Mouse (Mus musculus) liver, embryonic 14.5 days (tissue): ENCODE measurements at regions not wholly inside any gene's neighbourhood (a gene's known extent, or its start where the extent isn't known, plus 50 kb on each side); places are given as distances from the start of the nearest gene placed in this dataset.

Experiments used
- ATAC-seq: fragments of 200-750 bp; cut with Nextera tagmentation; 2 replicates; pipeline ENCODE4 v1.8.0; 2017; ENCODE audit warnings: moderate number of reproducible peaks, mild to moderate bottlenecking, moderate library complexity; ENCODE audit not compliant: insufficient read depth
- DNase-seq, 3 experiments: peaks; one replicate each; pipeline ENCODE4 v3.0.0-alpha.2; 2012 to 2013; ENCODE audit warnings: low read depth in 3 of 3, low spot score in 3 of 3
- H3K27ac ChIP-seq: fragments of 300-500 bp; sonication (generic); 2 replicates; pipeline ENCODE4 v1.5.1; 2014; ENCODE audit warnings: moderate library complexity, mild to moderate bottlenecking, control low read depth, inconsistent platforms
- H3K27me3 ChIP-seq: fragments of 300-500 bp; sonication (generic); 2 replicates; pipeline ENCODE4 v1.6.1; 2014; ENCODE audit warnings: mild to moderate bottlenecking, low read length, moderate library complexity; ENCODE audit not compliant: control insufficient read depth, insufficient read depth
- H3K36me3 ChIP-seq: fragments of 300-500 bp; sonication (generic); replicated peaks from 2 replicates; pipeline ENCODE4 v1.6.1; 2014; ENCODE audit warnings: low read depth; ENCODE audit not compliant: control insufficient read depth, insufficient read depth
- H3K4me1 ChIP-seq, 2 experiments: fragments of 200-500 bp in 1 of 2; fragments of 300-500 bp in 1 of 2; sonication (generic) in 1 of 2; replicated peaks; 2 replicates each; pipeline ENCODE4 v1.6.1; 2012 to 2014; ENCODE audit warnings: antibody characterized with exemption in 1 of 2, inconsistent platforms in 1 of 2, low read length in 1 of 2; ENCODE audit not compliant: control insufficient read depth in 2 of 2, insufficient read depth in 2 of 2
- H3K4me2 ChIP-seq: fragments of 300-500 bp; sonication (generic); 2 replicates; pipeline ENCODE4 v1.6.1; 2014; ENCODE audit warnings: low read depth, mild to moderate bottlenecking, control low read depth, moderate library complexity
- H3K4me3 ChIP-seq, 2 experiments: fragments of 200-500 bp in 1 of 2; fragments of 300-500 bp in 1 of 2; sonication (generic) in 1 of 2; 2 replicates each; pipeline ENCODE4 v1.5.1; 2012 to 2014; ENCODE audit warnings: low read depth in 2 of 2, low read length in 2 of 2, mild to moderate bottlenecking in 2 of 2, control low read depth in 1 of 2, inconsistent platforms in 1 of 2, moderate library complexity in 1 of 2; ENCODE audit not compliant: insufficient read depth in 1 of 2
- H3K9ac ChIP-seq: fragments of 300-500 bp; sonication (generic); replicated peaks from 2 replicates; pipeline ENCODE4 v1.6.1; 2014; ENCODE audit warnings: mild to moderate bottlenecking, control low read depth, moderate library complexity
- H3K9me3 ChIP-seq: fragments of 300-500 bp; sonication (generic); 2 replicates; pipeline ENCODE4 v1.6.1; 2016; ENCODE audit warnings: low read length, mixed read lengths; ENCODE audit not compliant: control insufficient read depth
- CTCF ChIP-seq: IDR thresholded peaks from 2 replicates; pipeline ENCODE4 v1.5.1; 2016; ENCODE audit warnings: antibody characterized with exemption, low read depth, control low read depth
- EP300 ChIP-seq: IDR thresholded peaks from 2 replicates; pipeline ENCODE4 v1.6.1; 2016; ENCODE audit warnings: antibody characterized with exemption, low read depth
- WGBS: fragments of 180-500 bp; shearing (Covaris S2); extraction: QIAGEN DNeasy Blood & Tissue Kit; methylation state at CpG from one replicate; pipeline ENCODE4 v1.1.7; 2014; ENCODE audit not compliant: insufficient replicate concordance; 5-methylcytosine and 5-hydroxymethylcytosine counted together

- no peak for TF ChIP-seq CTCF
- TF ChIP-seq EP300: no peak
- Histone ChIP-seq H3K4me1 (no peaks in the 10 kb centered on the region), H3K9me3 (no peaks in the 10 kb centered on the region), H3K27me3 (no peaks in the 10 kb centered on the region), H3K4me3 (no peak overlapping the region), H3K36me3 (no peaks in the 10 kb centered on the region), H3K4me2 (no peak overlapping the region), H3K27ac (no peak overlapping the region), H3K9ac (no peak overlapping the region)
- ATAC-seq: no peak
- 30% methylated on average over 9 of the region's 9 CpGs for WGBS
- DNase-seq: no peak
Measured at GRCm38 (mm10) chr13:81945741-81946140, 162.9 kb downstream of the Cetn3 start.

GRCm38 (mm10) chr13:81965431-81965830 is 182.6 kb downstream of the Cetn3 start:
- ATAC-seq: no peak
- WGBS: 80% methylated on average over 2 of the region's 2 CpGs
- TF ChIP-seq CTCF: no peak
- no peak for TF ChIP-seq EP300

GRCm38 (mm10) chr13:81975878-81976277 is 193.0 kb downstream of the Cetn3 start:
- no peak overlapping the region for H3K4me2 ChIP-seq
- H3K4me3 ChIP-seq: no peak overlapping the region
- DNase-seq (no peak), ATAC-seq (no peak)
- no peak overlapping the region for H3K9ac ChIP-seq
- H3K27me3 ChIP-seq: no peaks in the 10 kb centered on the region
- no peaks in the 10 kb centered on the region for H3K36me3 ChIP-seq
- no peaks in the 10 kb centered on the region for H3K9me3 ChIP-seq
- WGBS: 56% methylated on average over 2 of the region's 2 CpGs
- no peak overlapping the region for H3K27ac ChIP-seq
- H3K4me1 ChIP-seq: no peaks in the 10 kb centered on the region
- TF ChIP-seq CTCF (no peak), EP300 (no peak)

More at GRCm38 (mm10) chr13:81965431-81965830, 182.6 kb downstream of the Cetn3 start:
- no peaks in the 10 kb centered on the region for H3K9me3 ChIP-seq
- no peaks in the 10 kb centered on the region for H3K36me3 ChIP-seq
- H3K4me2 ChIP-seq: no peak overlapping the region
- DNase-seq: no peak
- no peaks in the 10 kb centered on the region for H3K27me3 ChIP-seq
- H3K4me1 ChIP-seq: no peaks in the 10 kb centered on the region
- H3K27ac ChIP-seq: no peak overlapping the region
- H3K4me3 ChIP-seq: no peak overlapping the region
- H3K9ac ChIP-seq: no peak overlapping the region

GRCm38 (mm10) chr13:81978003-81978402 is 195.1 kb downstream of the Cetn3 start:
- Histone ChIP-seq H3K27ac (no peak overlapping the region), H3K36me3 (no peaks in the 10 kb centered on the region), H3K4me1 (no peaks in the 10 kb centered on the region), H3K9me3 (no peaks in the 10 kb centered on the region), H3K9ac (no peak overlapping the region), H3K4me3 (no peak overlapping the region), H3K27me3 (no peaks in the 10 kb centered on the region), H3K4me2 (no peak overlapping the region)
- DNase-seq: no peak
- ATAC-seq: no peak
- 61% methylated on average over 6 of the region's 6 CpGs for WGBS
- no peak for TF ChIP-seq CTCF
- no peak for TF ChIP-seq EP300

GRCm38 (mm10) chr13:81979289-81979688 is 196.4 kb downstream of the Cetn3 start:
- no peaks in the 10 kb centered on the region for H3K36me3 ChIP-seq
- no peak overlapping the region for H3K27ac ChIP-seq
- H3K4me1 ChIP-seq: no peaks in the 10 kb centered on the region
- no peak overlapping the region for H3K4me3 ChIP-seq
- H3K4me2 ChIP-seq: no peak overlapping the region
- no peak overlapping the region for H3K9ac ChIP-seq
- no peak for ATAC-seq
- no peak for DNase-seq
- no peaks in the 10 kb centered on the region for H3K27me3 ChIP-seq
- no peaks in the 10 kb centered on the region for H3K9me3 ChIP-seq
- no peak for TF ChIP-seq CTCF
- TF ChIP-seq EP300: no peak

GRCm38 (mm10) chr13:81980094-81980493 is 197.2 kb downstream of the Cetn3 start:
- DNase-seq (no peak), ATAC-seq (no peak)
- Histone ChIP-seq H3K4me3 (no peak overlapping the region), H3K27me3 (no peaks in the 10 kb centered on the region), H3K36me3 (no peaks in the 10 kb centered on the region), H3K4me1 (no peaks in the 10 kb centered on the region), H3K4me2 (no peak overlapping the region), H3K9me3 (no peaks in the 10 kb centered on the region), H3K9ac (no peak overlapping the region), H3K27ac (no peak overlapping the region)
- TF ChIP-seq EP300 (no peak), CTCF (no peak)
- 74% methylated on average over 5 of the region's 5 CpGs for WGBS
